Mouse (Mus musculus) spleen, postnatal 14 days (tissue): Measurements from ENCODE around the gene Reep6.
"Not testable (repeated sequence)": the region's sequence is repeated elsewhere in the genome, so short reads cannot be mapped to it uniquely, and the experiment has no call there.

Experiments
- DNase-seq, 2 experiments: peaks; one replicate each; pipeline ENCODE4 v3.0.0; 2021 to 2022; ENCODE audit warnings: low spot score in 2 of 2

Gene Reep6

DNA sequence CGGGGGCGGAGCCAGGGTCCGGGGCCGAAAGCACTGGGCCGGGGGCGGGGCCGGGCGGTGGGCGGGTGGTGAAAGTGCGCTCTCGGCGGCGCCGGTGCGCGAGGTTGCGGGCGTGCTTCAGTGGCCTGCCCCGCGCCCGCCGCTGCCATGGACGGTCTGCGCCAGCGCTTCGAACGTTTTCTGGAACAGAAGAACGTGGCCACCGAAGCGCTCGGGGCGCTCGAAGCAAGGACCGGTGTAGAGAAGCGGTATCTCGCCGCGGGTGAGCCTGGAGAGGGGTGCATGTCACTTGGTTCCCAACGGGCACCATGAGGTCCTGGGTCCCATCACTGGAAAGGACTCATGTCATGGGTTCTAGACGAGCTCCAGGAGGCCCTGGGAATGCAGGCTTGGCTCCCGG lies 331 bp downstream of the Reep6 start:
- DNase-seq = no peak

DNA sequence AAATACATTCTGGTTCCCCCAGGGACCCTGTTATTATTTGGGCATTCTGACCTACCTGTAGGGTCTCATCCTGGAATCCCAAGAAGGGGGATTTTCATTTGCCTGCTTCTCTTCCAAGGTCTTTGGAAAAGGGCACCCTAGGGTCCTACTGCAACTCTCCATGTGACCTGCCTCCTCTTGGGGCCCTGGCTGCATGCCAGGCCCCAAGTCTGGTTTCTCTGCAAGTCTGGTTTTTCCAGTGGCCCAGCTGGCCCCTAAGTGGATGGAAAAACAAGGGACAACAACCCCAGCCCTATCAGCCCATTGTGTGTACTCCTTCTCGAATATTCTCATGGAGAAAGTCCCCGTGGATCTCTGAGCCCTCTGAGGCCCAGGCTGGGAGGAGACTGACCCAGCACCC lies 1.1 kb downstream of the Reep6 start:
- DNase-seq = no peak

GRCm38 (mm10) chr10:80331636-80332524 lies 2.1 kb downstream of the Reep6 start:
- peak in 1 of 2 experiments; percentile 40 for DNase-seq

- no peak for DNase-seq
Observed at GRCm38 (mm10) chr10:80332525-80332989, 2.8 kb downstream of the Reep6 start.

- no peak for DNase-seq
Observed at GRCm38 (mm10) chr10:80336263-80336662, 6.5 kb downstream of the Reep6 start.

DNA sequence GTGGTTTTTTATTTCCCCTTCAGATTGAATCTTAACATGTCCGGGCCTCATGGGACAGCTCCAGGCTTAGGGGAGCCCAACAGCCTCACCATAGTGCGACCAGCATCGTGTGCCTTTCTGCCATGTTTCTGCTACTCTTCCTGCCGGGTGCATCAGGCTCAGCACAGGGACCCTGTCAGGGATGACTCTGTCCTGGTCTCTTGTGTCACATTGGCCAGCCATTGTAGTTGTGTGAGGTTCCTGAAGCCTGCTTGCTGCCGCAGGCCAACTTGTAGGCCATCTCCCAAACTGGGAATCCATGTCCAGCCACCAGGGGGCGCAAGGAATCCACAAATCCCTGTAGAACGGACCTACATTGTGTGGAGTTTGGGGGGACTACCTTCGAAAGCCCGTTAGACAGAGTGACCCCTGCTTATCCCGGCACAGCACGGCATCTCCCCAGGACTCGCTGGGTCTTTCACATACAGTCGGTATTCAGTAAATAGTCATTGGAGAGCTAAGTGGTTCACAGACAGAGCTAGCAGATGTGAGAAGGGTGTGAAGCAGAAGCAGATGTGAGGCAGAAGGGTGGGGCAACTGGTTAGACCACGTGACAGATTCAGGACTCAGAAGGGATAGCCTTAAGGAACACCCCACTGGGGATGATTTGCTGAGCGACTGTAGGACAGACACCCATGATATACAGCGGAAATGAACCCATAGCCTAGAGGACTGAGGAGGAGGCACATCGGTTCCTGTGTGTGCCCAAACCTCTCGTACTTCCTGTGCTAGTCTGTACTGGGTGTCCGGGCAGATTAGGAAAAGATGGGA lies 10.4 kb downstream of the Reep6 start:
- peak; percentile 75 to 85 for DNase-seq

DNA sequence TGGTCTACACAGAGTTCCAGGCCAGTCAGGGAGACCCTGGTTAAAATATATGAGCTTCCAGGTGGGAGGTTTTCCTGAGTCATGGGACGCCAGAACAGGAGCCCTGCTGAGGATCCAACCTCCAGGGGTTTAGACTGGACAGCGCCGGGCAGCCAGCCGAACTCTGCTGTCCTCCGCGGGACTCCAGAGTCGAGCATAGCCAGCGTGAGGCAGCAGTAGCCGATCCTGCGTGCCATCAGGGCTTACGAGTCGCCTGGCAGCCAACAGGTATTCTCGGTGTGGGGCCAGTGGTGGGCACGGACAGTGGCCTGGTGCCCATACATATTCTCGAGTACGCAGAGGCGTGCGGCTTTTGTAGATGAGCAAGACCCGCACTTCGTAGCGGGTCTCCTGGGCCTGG lies 11.3 kb downstream of the Reep6 start:
- no peak for DNase-seq

- no peak for DNase-seq
Observed at GRCm38 (mm10) chr10:80341491-80342304, 11.9 kb downstream of the Reep6 start.

GRCm38 (mm10) chr10:80342305-80342748 lies 12.6 kb downstream of the Reep6 start:
- DNase-seq = no peak

DNA sequence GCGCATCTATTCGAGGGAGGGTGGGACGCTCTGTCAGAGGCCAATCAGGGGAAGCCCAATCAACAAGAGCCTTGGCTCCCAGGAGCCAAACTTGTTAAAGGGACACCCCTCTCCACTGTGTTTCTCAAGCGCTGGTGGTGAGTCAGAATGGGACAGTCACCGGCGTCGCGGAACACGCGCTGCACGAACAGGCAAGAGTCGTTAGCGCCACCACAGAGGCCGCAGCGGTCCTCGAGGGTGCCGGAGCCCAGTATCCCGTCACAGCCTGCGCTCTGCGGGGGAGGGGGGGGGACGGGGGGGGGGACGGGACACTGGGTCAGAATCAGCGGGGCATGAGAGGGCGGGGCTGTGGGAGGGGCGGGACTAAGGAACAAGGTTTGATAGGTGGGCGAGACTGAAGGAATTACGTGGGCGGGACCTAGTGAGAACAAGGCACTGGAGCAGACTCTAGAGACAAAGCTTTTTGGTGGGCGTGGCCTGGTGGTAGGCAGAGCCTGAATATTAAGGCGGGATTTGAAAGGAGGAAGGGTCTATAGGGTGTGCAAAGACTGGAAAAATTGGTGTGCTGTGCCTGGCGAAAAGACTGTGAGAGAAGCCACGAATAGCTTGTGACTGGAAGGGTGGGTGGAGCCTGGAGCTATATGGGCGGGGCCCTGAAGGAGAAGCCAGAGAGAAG lies 13.1 kb downstream of the Reep6 start:
- DNase-seq = no peak

GRCm38 (mm10) chr10:80343425-80343895 lies 13.7 kb downstream of the Reep6 start:
- no peak for DNase-seq

DNA sequence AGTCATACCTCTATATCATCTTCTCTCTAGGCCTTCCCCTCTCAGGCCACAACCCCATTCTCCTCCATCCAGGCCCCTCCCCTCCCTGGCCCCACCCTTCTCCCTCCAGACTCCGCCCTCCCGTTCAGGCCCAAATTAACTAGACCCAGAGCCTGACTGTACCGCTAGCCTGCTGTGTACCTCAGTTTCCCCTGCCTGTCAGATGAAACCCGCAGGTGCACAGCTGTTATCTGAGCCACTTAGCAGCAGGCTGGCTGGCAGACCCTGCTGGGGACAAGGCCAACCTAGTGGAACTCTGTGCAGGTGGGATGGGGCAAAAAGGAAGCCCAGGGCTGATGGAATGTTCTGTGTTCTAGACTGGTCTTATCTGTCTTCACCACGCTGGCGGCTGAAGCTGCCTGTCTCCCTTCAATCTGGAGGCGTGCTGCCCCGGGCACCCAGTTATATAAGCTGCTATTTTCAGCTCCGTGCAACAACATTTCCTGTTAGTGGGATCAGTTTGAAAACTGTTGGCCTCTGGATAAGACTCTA lies 14.4 kb downstream of the Reep6 start:
- DNase-seq = no peak

DNA sequence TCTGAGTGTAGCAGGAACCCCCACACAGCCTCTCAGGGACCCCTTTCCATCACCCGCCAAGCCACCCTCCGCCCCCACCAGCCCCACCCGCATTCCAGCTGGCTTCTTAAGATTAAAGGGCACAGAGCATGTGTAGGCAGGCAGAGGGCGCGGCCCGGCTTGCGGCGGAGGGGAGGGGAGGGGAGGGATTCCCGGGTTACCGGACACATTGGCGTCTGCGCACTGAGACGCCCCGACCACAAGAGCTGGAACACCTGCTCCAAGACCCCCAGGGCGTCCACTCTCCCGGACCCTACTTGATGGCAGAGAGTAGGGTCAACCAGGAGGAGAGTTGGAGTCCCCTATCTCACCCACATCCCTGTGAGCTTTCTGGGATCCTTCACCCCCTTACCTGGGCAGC lies 15.4 kb downstream of the Reep6 start:
- peak in 1 of 2 experiments; percentile 45 for DNase-seq

DNA sequence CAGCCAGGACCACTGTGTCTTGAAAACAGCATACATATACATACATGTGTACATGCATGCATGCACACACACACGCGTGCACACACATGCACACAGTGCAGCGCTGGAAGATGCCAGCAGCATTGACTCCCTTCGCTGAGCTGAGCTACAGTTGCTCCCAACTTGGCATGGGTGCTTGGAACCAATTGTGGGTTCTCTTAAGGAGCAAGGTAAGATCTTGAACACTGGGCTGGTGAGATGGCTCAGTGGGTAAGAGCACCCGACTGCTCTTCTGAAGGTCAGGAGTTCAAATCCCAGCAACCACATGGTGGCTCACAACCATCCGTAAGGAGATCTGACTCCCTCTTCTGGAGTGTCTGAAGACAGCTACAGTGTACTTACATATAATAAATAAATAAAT lies 16.2 kb downstream of the Reep6 start:
- not testable (repeated sequence) for DNase-seq

- no peak for DNase-seq
Observed at GRCm38 (mm10) chr10:80347514-80347967, 17.8 kb downstream of the Reep6 start.

GRCm38 (mm10) chr10:80348244-80348781 lies 18.6 kb downstream of the Reep6 start, which contains the start of gene Adamtsl5:
Adamtsl5 (minus strand) TSS chr10:80348412.
- DNase-seq = peak; percentile 54 to 72

DNA sequence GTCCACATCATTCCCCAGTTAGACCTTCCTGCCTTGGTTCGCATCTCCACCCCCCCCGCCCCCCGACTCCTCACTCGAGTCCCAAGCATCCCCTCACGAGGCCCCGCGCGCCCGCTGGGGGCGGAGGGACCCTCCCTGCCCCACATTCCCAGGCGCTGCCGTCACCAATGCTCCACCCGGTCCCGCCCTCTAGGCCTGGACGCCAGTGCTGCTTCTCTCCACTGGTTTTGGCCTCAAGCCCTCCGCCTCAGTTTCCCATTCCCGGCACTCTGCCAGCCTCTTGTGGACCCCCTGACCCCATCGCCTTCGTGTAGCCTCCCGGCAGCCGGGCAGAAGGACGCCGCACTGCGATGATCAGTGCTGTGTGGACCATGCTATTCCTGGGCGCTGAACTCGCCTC lies 19.2 kb downstream of the Reep6 start:
- DNase-seq = no peak

DNA sequence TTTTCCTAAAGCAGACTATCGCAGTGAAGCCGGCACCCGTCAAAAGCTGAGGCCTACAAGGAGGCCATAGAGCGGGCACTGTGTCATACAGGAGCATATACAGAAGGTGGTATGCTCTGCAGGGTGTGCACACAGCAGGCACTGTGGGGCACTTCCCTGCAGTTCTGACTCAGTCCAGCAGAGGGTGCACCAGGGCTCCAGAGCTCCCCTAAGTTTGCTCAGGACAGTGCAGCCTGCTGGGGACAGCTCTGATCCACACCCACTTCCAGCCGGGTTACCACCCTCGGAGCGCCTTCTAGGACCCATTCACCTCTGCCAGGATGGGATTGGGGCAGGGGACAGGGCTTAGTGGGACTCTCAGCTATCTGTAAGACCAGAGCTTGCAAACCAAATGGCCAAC lies 20.5 kb downstream of the Reep6 start:
- peak; percentile 78 to 89 for DNase-seq

DNA sequence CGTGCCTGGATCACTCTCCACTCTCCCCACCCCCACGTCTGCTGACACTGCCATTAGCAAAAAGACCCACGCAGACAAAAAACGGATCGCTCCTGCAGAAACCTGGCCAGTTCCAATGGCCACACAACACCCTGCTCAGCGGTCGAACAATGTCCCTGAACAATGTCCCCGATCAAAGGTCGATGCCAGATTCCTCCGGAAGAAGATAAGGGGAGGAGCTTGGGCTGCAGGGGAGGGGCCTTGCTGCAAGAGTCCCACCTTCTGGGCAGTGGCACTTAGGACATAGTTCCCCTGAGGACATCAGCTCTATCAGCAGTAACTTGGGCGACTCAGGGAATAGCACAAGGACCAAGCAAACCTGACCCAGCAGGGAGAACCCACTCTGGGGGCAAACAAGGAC lies 22.1 kb downstream of the Reep6 start:
- DNase-seq = no peak

GRCm38 (mm10) chr10:80352727-80353126 lies 23.0 kb downstream of the Reep6 start:
- DNase-seq = no peak
